Mouse (Mus musculus) cortical plate, adult 2 months (tissue): ENCODE measurements at regions not wholly inside any gene's neighbourhood (a gene's known extent, or its start where the extent isn't known, plus 50 kb on each side); places are given as distances from the start of the nearest gene placed in this dataset.

Source experiments
- H3K27ac ChIP-seq: fragments of 200-500 bp; 2 replicates; pipeline ENCODE4 v1.5.1; 2012; ENCODE audit warnings: low read length, control low read depth, inconsistent platforms; ENCODE audit not compliant: insufficient read depth
- H3K4me1 ChIP-seq: fragments of 200-500 bp; 2 replicates; pipeline ENCODE4 v1.6.1; 2011; ENCODE audit warnings: low read length; ENCODE audit not compliant: control insufficient read depth, insufficient read depth
- H3K4me3 ChIP-seq: fragments of 200-500 bp; 2 replicates; pipeline ENCODE4 v1.5.1; 2011; ENCODE audit warnings: mild to moderate bottlenecking, low read length, control low read depth; ENCODE audit not compliant: insufficient read depth
- CTCF ChIP-seq: fragments of 200-500 bp; IDR thresholded peaks from 2 replicates; pipeline ENCODE4 v1.5.1; 2011; ENCODE audit warnings: mild to moderate bottlenecking, control low read depth, low read length; ENCODE audit not compliant: insufficient read depth; ENCODE audit errors: extremely low read depth
- POLR2A ChIP-seq: fragments of 200-500 bp; IDR thresholded peaks from 2 replicates; pipeline ENCODE4 v1.6.1; 2011; ENCODE audit warnings: mild to moderate bottlenecking, low read length, control low read depth; ENCODE audit not compliant: insufficient read depth; ENCODE audit errors: extremely low read depth

DNA sequence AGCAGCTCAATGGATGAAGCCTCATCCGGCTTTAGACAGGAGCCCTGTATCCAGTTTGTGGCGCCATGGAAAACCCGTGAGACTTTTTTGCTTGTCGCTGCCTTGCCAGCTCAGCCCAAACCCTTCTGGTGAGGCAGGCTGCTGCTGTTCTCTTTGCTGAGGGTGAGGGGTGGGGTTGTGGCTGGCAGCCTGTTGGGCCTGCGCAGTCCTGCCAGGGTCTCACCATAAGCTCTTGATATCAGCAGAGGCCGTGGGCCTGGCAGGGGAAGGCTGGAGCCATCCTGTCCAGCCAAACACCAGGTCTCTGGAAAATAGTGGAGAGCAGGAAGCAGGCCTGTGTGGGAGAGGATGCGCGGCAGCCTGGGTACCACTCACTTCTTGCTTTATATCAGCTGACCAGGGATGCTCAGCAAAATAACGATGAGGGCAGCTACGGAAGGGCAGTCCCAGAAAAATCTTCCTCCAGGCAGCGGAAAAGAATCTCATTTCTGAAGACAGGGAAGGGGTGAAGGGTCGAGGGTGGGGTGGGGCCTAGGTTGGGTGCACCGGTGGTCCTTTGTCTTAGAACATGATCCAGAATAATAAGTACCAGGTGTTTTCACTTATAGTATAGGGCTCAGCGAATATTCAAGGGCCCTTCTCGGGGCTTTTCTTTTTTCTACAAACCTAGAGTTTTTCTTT lies 73.4 kb upstream of the Medag start:
- H3K27ac ChIP-seq = peak overlapping the region; percentile 85
- peaks cover 4% of the 10 kb centered on the region for H3K4me1 ChIP-seq
- no peak for TF ChIP-seq CTCF
- peak; percentile 60; the same call in 1 of the 2 replicates for TF ChIP-seq POLR2A
- peak overlapping the region; percentile 24; the same call in 1 of the 2 replicates for H3K4me3 ChIP-seq

DNA sequence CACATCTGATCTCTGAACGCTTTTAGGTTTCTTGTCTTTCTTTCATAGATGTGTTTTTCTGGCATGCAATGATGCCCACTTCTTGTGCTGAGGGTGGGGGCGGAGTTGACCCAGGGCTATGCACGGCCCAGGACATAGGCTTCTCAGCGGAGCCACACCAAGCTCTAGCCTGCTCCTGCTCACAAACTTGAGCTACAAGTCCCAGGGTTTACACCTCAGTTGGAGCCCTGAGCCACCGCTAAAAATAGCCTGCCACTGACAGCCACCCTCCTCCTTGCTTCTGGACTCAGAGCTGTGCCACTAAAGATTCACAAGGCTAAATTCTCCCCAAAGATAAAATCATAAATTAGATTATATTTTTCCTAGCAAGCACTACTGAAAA lies 72.9 kb upstream of the Medag start:
- no peak overlapping the region for H3K27ac ChIP-seq
- no peak for TF ChIP-seq CTCF
- no peak for TF ChIP-seq POLR2A
- no peak overlapping the region; the same call in 1 of the 2 replicates for H3K4me3 ChIP-seq
- H3K4me1 ChIP-seq = peaks cover 4% of the 10 kb centered on the region

- TF ChIP-seq POLR2A (no peak), CTCF (no peak)
- H3K4me3 ChIP-seq = no peak overlapping the region
Observed at GRCm38 (mm10) chr5:149340361-149340760, 71.2 kb upstream of the Medag start.

GRCm38 (mm10) chr5:149341461-149341860 lies 70.1 kb upstream of the Medag start:
- Histone ChIP-seq H3K4me1 (peaks cover 4% of the 10 kb centered on the region), H3K4me3 (no peak overlapping the region), H3K27ac (no peak overlapping the region)
- TF ChIP-seq POLR2A (no peak), CTCF (no peak)

More at GRCm38 (mm10) chr5:149340361-149340760, 71.2 kb upstream of the Medag start:
- no peak overlapping the region for H3K27ac ChIP-seq
- peaks cover 4% of the 10 kb centered on the region for H3K4me1 ChIP-seq

GRCm38 (mm10) chr5:149343610-149344527 lies 67.7 kb upstream of the Medag start:
- Histone ChIP-seq H3K27ac (no peak overlapping the region), H3K4me3 (no peak overlapping the region), H3K4me1 (peaks cover 2% of the 10 kb centered on the region; the same call in 1 of the 2 replicates)
- TF ChIP-seq CTCF = no peak
- no peak for TF ChIP-seq POLR2A

- H3K4me1 ChIP-seq = peaks cover 2% of the 10 kb centered on the region; the same call in 1 of the 2 replicates
- no peak for TF ChIP-seq POLR2A
- TF ChIP-seq CTCF = no peak
- H3K4me3 ChIP-seq = no peak overlapping the region
- H3K27ac ChIP-seq = no peak overlapping the region
Observed at GRCm38 (mm10) chr5:149344528-149344855, 67.1 kb upstream of the Medag start.

GRCm38 (mm10) chr5:149345161-149345560 lies 66.4 kb upstream of the Medag start:
- Histone ChIP-seq H3K27ac (no peak overlapping the region), H3K4me3 (no peak overlapping the region), H3K4me1 (peaks cover 2% of the 10 kb centered on the region; the same call in 1 of the 2 replicates)
- TF ChIP-seq POLR2A (no peak), CTCF (no peak)

- Histone ChIP-seq H3K4me1 (no peaks in the 10 kb centered on the region), H3K27ac (no peak overlapping the region), H3K4me3 (no peak overlapping the region)
- TF ChIP-seq POLR2A = no peak
- no peak for TF ChIP-seq CTCF
Observed at GRCm38 (mm10) chr5:149349685-149350084, 61.9 kb upstream of the Medag start.

- H3K27ac ChIP-seq = no peak overlapping the region
Observed at GRCm38 (mm10) chr5:149353039-149353655, 58.4 kb upstream of the Medag start.

More at GRCm38 (mm10) chr5:149353039-149353655, 58.4 kb upstream of the Medag start:
- H3K4me1 ChIP-seq = no peaks in the 10 kb centered on the region
- TF ChIP-seq CTCF (no peak), POLR2A (no peak)
- H3K4me3 ChIP-seq = no peak overlapping the region
